Mouse (Mus musculus) midbrain, embryonic 13.5 days (tissue): ENCODE measurements around the gene Canx. TPM values are rescaled to one million over a fixed set of nuclear protein-coding genes. Genes with fewer than 3 reads are reported as not detected.

Experiments
- ATAC-seq: fragments of 200-750 bp; cut with Nextera tagmentation; 2 replicates; pipeline ENCODE4 v1.8.0; 2017; ENCODE audit warnings: mild to moderate bottlenecking, moderate TSS enrichment, moderate library complexity
- H3K27ac ChIP-seq: fragments of 300-500 bp; sonication (generic); 2 replicates; pipeline ENCODE4 v1.5.1; 2015; ENCODE audit warnings: inconsistent platforms, mild to moderate bottlenecking, moderate library complexity
- H3K27me3 ChIP-seq: fragments of 300-500 bp; sonication (generic); 2 replicates; pipeline ENCODE4 v1.6.1; 2015; ENCODE audit warnings: mild to moderate bottlenecking, inconsistent platforms
- H3K36me3 ChIP-seq: fragments of 300-500 bp; sonication (generic); 2 replicates; pipeline ENCODE4 v1.6.1; 2015; ENCODE audit warnings: mild to moderate bottlenecking, inconsistent platforms
- H3K4me1 ChIP-seq: fragments of 300-500 bp; sonication (generic); replicated peaks from 2 replicates; pipeline ENCODE4 v1.6.1; 2015; ENCODE audit warnings: inconsistent platforms
- H3K4me2 ChIP-seq: fragments of 300-500 bp; sonication (generic); replicated peaks from 2 replicates; pipeline ENCODE4 v1.6.1; 2015; ENCODE audit warnings: moderate library complexity, mild to moderate bottlenecking, inconsistent platforms
- H3K4me3 ChIP-seq: fragments of 300-500 bp; sonication (generic); replicated peaks from 2 replicates; pipeline ENCODE4 v1.5.1; 2015; ENCODE audit warnings: mild to moderate bottlenecking, inconsistent platforms
- H3K9ac ChIP-seq: fragments of 300-500 bp; sonication (generic); replicated peaks from 2 replicates; pipeline ENCODE4 v1.6.1; 2015; ENCODE audit warnings: mild to moderate bottlenecking, inconsistent platforms
- H3K9me3 ChIP-seq: fragments of 300-500 bp; sonication (generic); 2 replicates; pipeline ENCODE4 v1.6.1; 2016; ENCODE audit warnings: mild to moderate bottlenecking, inconsistent platforms
- WGBS: fragments of 180-500 bp; shearing (Covaris S2); methylation state at CpG from one replicate; pipeline ENCODE4 v1.1.7; 2015; 5-methylcytosine and 5-hydroxymethylcytosine counted together
- microRNA counts: library from miRNA; unstranded; fragments of <30 nt; microRNA quantifications from one replicate; lab custom pipeline; 2016
- microRNA-seq: library from miRNA; unstranded; fragments of <30 nt; microRNA quantifications from one replicate; pipeline ENCODE4, GENCODE M21; 2016
- polyA plus RNA-seq: library from polyadenylated mRNA; unstranded; fragments of >200 nt; fragmentation: Nextera tagmentation; extraction: Ambion mirVana; gene quantifications from 2 replicates; pipeline ENCODE4 v1.2.1, GENCODE M21; 2015

Canx gene
- polyA plus RNA-seq, 1 experiment from 2014 or later, result 262 TPM

GRCm38 (mm10) chr11:50245269-50245668 lies 80.2 kb downstream of the Canx start:
- no peaks in the 10 kb centered on the region for H3K4me1 ChIP-seq

More at GRCm38 (mm10) chr11:50245269-50245668, 80.2 kb downstream of the Canx start:
- Histone ChIP-seq H3K27ac (no peak overlapping the region), H3K9ac (no peak overlapping the region), H3K9me3 (no peaks in the 10 kb centered on the region), H3K27me3 (no peaks in the 10 kb centered on the region), H3K36me3 (no peaks in the 10 kb centered on the region), H3K4me2 (no peak overlapping the region), H3K4me3 (no peak overlapping the region)
- ATAC-seq, result no peak
- 77% methylated on average over 5 of the region's 5 CpGs for WGBS

MicroRNA genes within 50 kb of the gene (microRNA counts, 519-probe panel; counts per million panel counts)
- 2,361 counts per million, percentile 61 among the panel's probes with 10 or more counts for microRNA mmu-miR-804 (lab: Ali Mortazavi, UCI)

Small RNAs within 50 kb of the gene (microRNA-seq; reads per million reads assigned to microRNA genes)
- gene Mir804, result not detected

Other genes starting within 250 kb of the Canx start
- gene Tbc1d9b, start 194.3 kb downstream of the Canx start, polyA plus RNA-seq, result 36.8 and 39.9 TPM in 2 replicates
- gene Mrnip, start 151.2 kb downstream of the Canx start, polyA plus RNA-seq, result 34.1 and 35.1 TPM in 2 replicates
- 271 and 280 TPM in 2 replicates for gene Sqstm1, start 114.8 kb downstream of the Canx start, polyA plus RNA-seq
- 18.0 and 30.1 TPM in 2 replicates for gene Mgat4b, start 114.8 kb downstream of the Canx start, polyA plus RNA-seq
- 0.89 and 1.2 TPM in 2 replicates for gene Ltc4s, start 87.1 kb downstream of the Canx start, polyA plus RNA-seq
- 4.6 and 4.7 TPM in 2 replicates for gene Maml1, start 33.4 kb downstream of the Canx start, polyA plus RNA-seq
- 0.40 and 0.47 TPM in 2 replicates for gene Cby3, start 28.8 kb upstream of the Canx start, polyA plus RNA-seq
- 686 and 713 TPM in 2 replicates for gene Hnrnph1, start 51.3 kb upstream of the Canx start, polyA plus RNA-seq
- gene Rufy1, start 105.5 kb upstream of the Canx start, polyA plus RNA-seq, result 25.0 and 27.4 TPM in 2 replicates